Mouse (Mus musculus): ENCODE measurements at regions not wholly inside any gene's neighbourhood (a gene's known extent, or its start where the extent isn't known, plus 50 kb on each side); places are given as distances from the start of the nearest gene placed in this dataset.

DNA sequence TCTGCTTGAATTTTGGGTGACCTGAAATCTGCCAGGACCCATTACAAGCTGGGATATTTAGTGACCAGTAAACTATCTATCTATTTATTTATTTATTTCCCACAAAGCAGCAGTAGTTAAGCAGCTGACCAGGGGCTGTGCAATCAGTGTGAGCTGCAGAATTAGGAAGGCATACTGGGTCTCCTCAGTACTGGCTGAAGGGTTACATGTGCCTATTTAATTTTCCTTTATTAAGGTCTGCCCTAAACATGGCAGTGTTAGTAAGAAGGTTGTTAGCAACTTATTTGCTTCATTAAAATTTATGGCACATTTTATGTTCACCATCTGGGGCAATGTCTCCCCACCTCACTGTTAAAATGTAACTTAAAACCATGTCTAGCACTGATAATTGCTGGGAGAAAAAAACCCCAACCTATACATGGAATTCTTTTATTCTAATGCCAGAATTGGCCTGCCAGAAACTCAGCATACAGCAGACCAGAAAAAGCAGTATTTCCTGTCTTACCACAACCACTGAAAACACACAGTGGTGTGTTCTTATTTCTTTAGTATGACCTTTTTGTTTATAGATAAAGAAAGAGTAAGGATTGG, 484.3 kb upstream of the Nrsn1 start:
- ATAC-seq (ENCODE audit: low FRiP score) (no peak), DNase-seq (ENCODE audit: low spot score) (no peak)
- H3K36me3 ChIP-seq (ENCODE audit: control insufficient read depth, insufficient read depth, low read length), result no peaks in the 10 kb centered on the region
- H3K4me2 ChIP-seq (replicated peaks; ENCODE audit: low read depth, low read length), result no peak overlapping the region
- H3K4me1 ChIP-seq (replicated peaks; ENCODE audit: control insufficient read depth, insufficient read depth, low read length), result no peaks in the 10 kb centered on the region
- no peak overlapping the region for H3K27ac ChIP-seq (ENCODE audit: low read depth, low read length)
- no peaks in the 10 kb centered on the region for H3K27me3 ChIP-seq (ENCODE audit: control insufficient read depth, insufficient read depth, low read length)
- no peaks in the 10 kb centered on the region for H3K9me3 ChIP-seq (ENCODE audit: control insufficient read depth, low read length)
- H3K9ac ChIP-seq (ENCODE audit: low read depth, low read length), result no peak overlapping the region
- no peak overlapping the region for H3K4me3 ChIP-seq (ENCODE audit: low read depth, low read length)

DNA sequence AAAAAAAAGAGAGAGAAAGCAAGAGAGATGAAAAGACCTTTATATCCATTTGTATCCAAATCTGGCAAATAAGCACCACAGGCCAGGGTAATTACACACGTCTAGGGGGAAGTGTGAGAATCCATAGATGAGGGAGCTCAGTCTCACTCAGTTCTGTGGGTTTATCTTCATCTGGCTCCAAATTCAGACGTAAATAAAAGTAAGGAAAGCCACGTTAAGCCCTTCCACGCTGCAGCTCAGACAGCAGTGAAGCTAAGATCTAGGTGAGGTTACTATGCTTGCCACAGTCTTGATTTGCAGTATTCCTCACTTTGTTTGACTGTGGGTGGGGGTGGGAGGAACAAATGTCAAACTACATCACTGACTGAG, 481.1 kb upstream of the Nrsn1 start:
- DNase-seq (ENCODE audit: low spot score) (no peak), ATAC-seq (ENCODE audit: low FRiP score) (0 out of 2 replicates have a peak, but pooled peaks have one; percentile 25)
- H3K4me2 ChIP-seq (replicated peaks; ENCODE audit: low read depth, low read length), result no peak overlapping the region
- H3K27me3 ChIP-seq (ENCODE audit: control insufficient read depth, insufficient read depth, low read length), result no peaks in the 10 kb centered on the region
- H3K27ac ChIP-seq (ENCODE audit: low read depth, low read length), result no peak overlapping the region; the same call in 1 of the 2 replicates
- no peaks in the 10 kb centered on the region for H3K36me3 ChIP-seq (ENCODE audit: control insufficient read depth, insufficient read depth, low read length)
- 51% methylated on average over 4 of the region's 4 CpGs for WGBS
- no peaks in the 10 kb centered on the region for H3K9me3 ChIP-seq (ENCODE audit: control insufficient read depth, low read length)
- no peak overlapping the region for H3K4me3 ChIP-seq (ENCODE audit: low read depth, low read length)
- H3K4me1 ChIP-seq (replicated peaks; ENCODE audit: control insufficient read depth, insufficient read depth, low read length), result no peaks in the 10 kb centered on the region
- H3K9ac ChIP-seq (ENCODE audit: low read depth, low read length), result no peak overlapping the region

GRCm38 (mm10) chr13:25750460-25751408, 480.4 kb upstream of the Nrsn1 start:
- Histone ChIP-seq H3K27ac (ENCODE audit: low read depth, low read length) (peak overlapping the region; percentile 49; the same call in 1 of the 2 replicates), H3K4me1 (replicated peaks; ENCODE audit: control insufficient read depth, insufficient read depth, low read length) (no peaks in the 10 kb centered on the region), H3K4me3 (ENCODE audit: low read depth, low read length) (no peak overlapping the region), H3K36me3 (ENCODE audit: control insufficient read depth, insufficient read depth, low read length) (no peaks in the 10 kb centered on the region), H3K9me3 (ENCODE audit: control insufficient read depth, low read length) (no peaks in the 10 kb centered on the region), H3K9ac (ENCODE audit: low read depth, low read length) (no peak overlapping the region), H3K4me2 (replicated peaks; ENCODE audit: low read depth, low read length) (no peak overlapping the region), H3K27me3 (ENCODE audit: control insufficient read depth, insufficient read depth, low read length) (no peaks in the 10 kb centered on the region)
- 28% methylated on average over 8 of the region's 8 CpGs for WGBS
- DNase-seq (ENCODE audit: low spot score) (peak; percentile 36), ATAC-seq (ENCODE audit: low FRiP score) (peak; percentile 84)

- Histone ChIP-seq H3K4me2 (replicated peaks; ENCODE audit: low read depth, low read length) (no peak overlapping the region), H3K9me3 (ENCODE audit: control insufficient read depth, low read length) (no peaks in the 10 kb centered on the region), H3K9ac (ENCODE audit: low read depth, low read length) (no peak overlapping the region), H3K4me1 (replicated peaks; ENCODE audit: control insufficient read depth, insufficient read depth, low read length) (no peaks in the 10 kb centered on the region), H3K4me3 (ENCODE audit: low read depth, low read length) (no peak overlapping the region), H3K27ac (ENCODE audit: low read depth, low read length) (no peak overlapping the region), H3K36me3 (ENCODE audit: control insufficient read depth, insufficient read depth, low read length) (no peaks in the 10 kb centered on the region), H3K27me3 (ENCODE audit: control insufficient read depth, insufficient read depth, low read length) (no peaks in the 10 kb centered on the region)
- ATAC-seq (ENCODE audit: low FRiP score) (no peak), DNase-seq (ENCODE audit: low spot score) (no peak)
- WGBS, result 42% methylated on average over 2 of the region's 2 CpGs
Measured at GRCm38 (mm10) chr13:25738601-25739000, 468.3 kb upstream of the Nrsn1 start.

- Histone ChIP-seq H3K9ac (ENCODE audit: low read depth, low read length) (no peak overlapping the region), H3K4me3 (ENCODE audit: low read depth, low read length) (no peak overlapping the region), H3K27me3 (ENCODE audit: control insufficient read depth, insufficient read depth, low read length) (no peaks in the 10 kb centered on the region), H3K27ac (ENCODE audit: low read depth, low read length) (no peak overlapping the region), H3K4me1 (replicated peaks; ENCODE audit: control insufficient read depth, insufficient read depth, low read length) (no peaks in the 10 kb centered on the region), H3K36me3 (ENCODE audit: control insufficient read depth, insufficient read depth, low read length) (no peaks in the 10 kb centered on the region), H3K4me2 (replicated peaks; ENCODE audit: low read depth, low read length) (no peak overlapping the region), H3K9me3 (ENCODE audit: control insufficient read depth, low read length) (no peaks in the 10 kb centered on the region)
- DNase-seq (ENCODE audit: low spot score) (no peak), ATAC-seq (ENCODE audit: low FRiP score) (no peak)
- 41% methylated on average over 3 of the region's 3 CpGs for WGBS
Measured at GRCm38 (mm10) chr13:25729327-25729892, 459.1 kb upstream of the Nrsn1 start.

GRCm38 (mm10) chr13:25727504-25728095, 457.3 kb upstream of the Nrsn1 start:
- Histone ChIP-seq H3K4me2 (replicated peaks; ENCODE audit: low read depth, low read length) (no peak overlapping the region), H3K9ac (ENCODE audit: low read depth, low read length) (no peak overlapping the region), H3K27me3 (ENCODE audit: control insufficient read depth, insufficient read depth, low read length) (no peaks in the 10 kb centered on the region), H3K9me3 (ENCODE audit: control insufficient read depth, low read length) (no peaks in the 10 kb centered on the region), H3K4me1 (replicated peaks; ENCODE audit: control insufficient read depth, insufficient read depth, low read length) (no peaks in the 10 kb centered on the region), H3K4me3 (ENCODE audit: low read depth, low read length) (no peak overlapping the region), H3K27ac (ENCODE audit: low read depth, low read length) (peak overlapping the region; percentile 42; the same call in 1 of the 2 replicates), H3K36me3 (ENCODE audit: control insufficient read depth, insufficient read depth, low read length) (no peaks in the 10 kb centered on the region)
- ATAC-seq (ENCODE audit: low FRiP score) (peak; percentile 51; the same call in 1 of the 2 replicates), DNase-seq (ENCODE audit: low spot score) (peak; percentile 54)
- WGBS, result 15% methylated on average over 1 of the region's 1 CpGs

DNA sequence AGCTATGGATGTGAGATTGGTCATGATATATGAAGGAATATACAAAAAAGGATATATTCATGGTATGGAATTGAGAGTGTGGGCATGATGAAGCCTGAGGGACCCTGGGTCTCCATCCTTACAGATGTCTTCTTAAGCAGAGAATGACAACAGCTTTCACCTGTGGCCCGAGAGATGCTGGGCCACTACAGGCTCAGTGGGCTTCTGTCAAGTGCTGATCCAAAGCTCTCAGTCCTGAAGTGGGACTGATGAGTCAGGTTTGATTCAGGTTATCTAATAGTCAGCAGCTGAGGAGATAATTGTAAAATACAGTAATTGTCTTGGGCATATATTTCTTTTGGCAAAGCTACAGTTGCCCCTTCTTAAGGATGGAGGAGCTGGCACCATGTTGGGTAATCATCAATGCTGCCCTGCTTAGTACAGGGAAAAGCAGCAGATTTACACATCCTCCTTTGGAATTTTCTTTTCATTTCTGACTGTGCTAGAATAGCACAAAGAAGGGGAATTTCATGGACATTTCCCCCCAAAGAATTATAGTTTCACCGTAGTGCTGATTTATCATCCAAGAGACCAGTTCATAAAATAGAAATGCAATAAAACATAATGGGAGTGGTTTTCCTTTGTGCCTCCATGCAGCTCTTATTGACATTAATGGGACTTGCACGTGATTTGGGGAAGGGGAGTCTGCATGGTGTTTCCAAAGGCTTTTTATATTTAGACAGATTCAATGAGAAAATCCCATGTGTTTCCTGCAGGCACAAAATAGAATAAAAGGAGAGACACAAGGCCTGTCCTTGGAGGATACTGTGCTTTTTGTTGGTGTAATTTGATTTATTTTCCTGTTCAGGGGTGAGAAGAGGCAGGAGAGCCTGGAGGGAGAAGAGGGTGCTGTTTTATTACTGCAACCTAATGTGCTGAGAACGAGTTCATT, 452.6 kb upstream of the Nrsn1 start:
- no peak overlapping the region for H3K9ac ChIP-seq (ENCODE audit: low read depth, low read length)
- H3K36me3 ChIP-seq (ENCODE audit: control insufficient read depth, insufficient read depth, low read length), result no peaks in the 10 kb centered on the region
- no peaks in the 10 kb centered on the region for H3K9me3 ChIP-seq (ENCODE audit: control insufficient read depth, low read length)
- 44% methylated on average over 4 of the region's 4 CpGs for whole genome bisulfite sequencing
- no peaks in the 10 kb centered on the region for H3K4me1 ChIP-seq (replicated peaks; ENCODE audit: control insufficient read depth, insufficient read depth, low read length)
- no peak overlapping the region for H3K4me3 ChIP-seq (ENCODE audit: low read depth, low read length)
- H3K27me3 ChIP-seq (ENCODE audit: control insufficient read depth, insufficient read depth, low read length), result no peaks in the 10 kb centered on the region
- peak overlapping the region; percentile 1 for H3K27ac ChIP-seq (ENCODE audit: low read depth, low read length)
- peak; percentile 80 for ATAC-seq (ENCODE audit: low FRiP score)
- DNase-seq (ENCODE audit: low spot score), result peak; percentile 21
- H3K4me2 ChIP-seq (replicated peaks; ENCODE audit: low read depth, low read length), result no peak overlapping the region

DNA sequence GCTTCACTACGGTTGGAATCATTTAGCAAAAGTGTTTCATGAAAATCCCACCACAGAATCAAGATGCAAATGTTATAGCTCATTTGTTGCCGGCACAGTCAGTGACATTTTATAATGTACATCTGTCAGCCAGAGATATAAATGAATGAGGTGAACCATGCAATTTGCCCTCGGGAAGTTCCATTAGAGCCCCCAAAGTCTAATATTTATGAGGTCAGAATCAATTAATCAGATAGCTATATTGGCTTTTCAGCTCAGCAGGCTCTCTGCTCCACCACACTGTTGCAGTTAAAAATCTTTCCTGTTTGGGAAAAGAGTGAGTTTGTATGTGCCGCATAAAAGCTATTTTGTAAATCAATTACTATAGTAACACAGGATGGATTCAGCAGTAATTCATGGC, 430.7 kb upstream of the Nrsn1 start:
- 64% methylated on average over 4 of the region's 4 CpGs for WGBS
- Histone ChIP-seq H3K27ac (ENCODE audit: low read depth, low read length) (no peak overlapping the region), H3K9me3 (ENCODE audit: control insufficient read depth, low read length) (no peaks in the 10 kb centered on the region), H3K4me3 (ENCODE audit: low read depth, low read length) (no peak overlapping the region), H3K9ac (ENCODE audit: low read depth, low read length) (no peak overlapping the region), H3K27me3 (ENCODE audit: control insufficient read depth, insufficient read depth, low read length) (no peaks in the 10 kb centered on the region), H3K36me3 (ENCODE audit: control insufficient read depth, insufficient read depth, low read length) (no peaks in the 10 kb centered on the region), H3K4me2 (replicated peaks; ENCODE audit: low read depth, low read length) (no peak overlapping the region), H3K4me1 (replicated peaks; ENCODE audit: control insufficient read depth, insufficient read depth, low read length) (no peaks in the 10 kb centered on the region)
- ATAC-seq (ENCODE audit: low FRiP score) (no peak), DNase-seq (ENCODE audit: low spot score) (no peak)
